Mouse (Mus musculus): ENCODE results near the gene Olfr813. TPM values are rescaled to one million over a fixed set of nuclear protein-coding genes. Genes with fewer than 3 reads are reported as not detected.
"Not testable (repeated sequence)": the region's sequence is repeated elsewhere in the genome, so short reads cannot be mapped to it uniquely, and the experiment has no call there.

Olfr813 gene
- total RNA-seq (2017), result not detected in 2 replicates

- no peak for ATAC-seq (replicated peaks; ENCODE audit: low read depth, poor library complexity, severe bottlenecking)
These were observed at the start of gene Olfr813 for GRCm38 (mm10) chr10:129855067-129855466. Gene Olfr813, plus strand, starts transcription at chr10:129855367.

DNA sequence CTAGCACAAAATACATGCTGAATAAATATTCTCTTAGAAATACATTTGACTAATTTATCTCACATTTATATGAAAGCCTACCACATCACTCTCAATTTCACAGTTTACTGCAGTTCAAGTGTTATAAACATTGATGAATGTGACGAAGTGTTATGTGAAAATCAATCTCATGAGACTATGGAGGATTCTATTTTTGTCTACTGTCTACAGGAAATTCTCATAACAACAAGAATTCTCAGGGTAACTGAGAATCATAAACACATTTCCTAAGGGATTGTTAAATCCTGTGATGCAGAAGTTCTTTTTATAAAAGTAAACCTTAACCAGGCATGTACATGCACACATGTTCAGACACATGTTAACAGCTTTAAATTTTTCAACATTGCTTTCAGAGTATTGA is 9.2 kb upstream of the Olfr813 start, which contains the start of gene Olfr812:
Gene Olfr812 (minus strand): TSS at position 101 of the 400 bp plus-strand sequence.
- ATAC-seq (replicated peaks; ENCODE audit: low read depth, poor library complexity, severe bottlenecking), result no peak

- ATAC-seq (replicated peaks; ENCODE audit: low read depth, poor library complexity, severe bottlenecking), result no peak
These were observed 7.8 kb upstream of the Olfr813 start for GRCm38 (mm10) chr10:129847343-129847742.

GRCm38 (mm10) chr10:129879751-129880150 is 24.6 kb downstream of the Olfr813 start, which contains the start of gene Olfr814:
Gene Olfr814, minus strand, starts transcription at chr10:129879851.
- ATAC-seq (replicated peaks; ENCODE audit: low read depth, poor library complexity, severe bottlenecking), result not testable (repeated sequence)

- ATAC-seq (replicated peaks; ENCODE audit: low read depth, poor library complexity, severe bottlenecking), result not testable (repeated sequence)
These were observed 30.3 kb downstream of the Olfr813 start for GRCm38 (mm10) chr10:129885496-129885895.

- ATAC-seq (replicated peaks; ENCODE audit: low read depth, poor library complexity, severe bottlenecking), result no peak
These were observed 30.8 kb downstream of the Olfr813 start for GRCm38 (mm10) chr10:129885934-129886333.

DNA sequence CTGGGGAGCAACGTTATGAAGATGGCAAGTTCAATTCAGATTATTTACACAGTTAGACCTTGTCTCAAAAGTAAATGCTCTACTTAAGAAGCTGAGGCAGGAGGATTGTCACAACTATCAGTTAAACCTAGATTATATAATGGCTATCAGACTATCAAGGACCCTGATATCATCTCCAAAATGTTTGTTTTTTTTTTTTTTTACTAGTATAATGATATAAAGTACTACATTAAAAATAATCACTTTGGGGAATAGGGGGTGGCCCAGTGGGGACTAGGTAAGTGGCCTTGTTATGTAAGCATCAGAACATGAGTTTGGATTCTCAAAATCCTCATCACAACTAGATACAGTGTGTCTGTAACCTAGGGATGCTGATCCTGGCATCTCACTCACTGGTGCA is 50.6 kb downstream of the Olfr813 start, which contains the start of gene Olfr815:
Gene Olfr815 (minus strand): TSS at position 101 of the 400 bp plus-strand sequence.
- not testable (repeated sequence) for ATAC-seq (replicated peaks; ENCODE audit: low read depth, poor library complexity, severe bottlenecking)

Other genes with a start within 250 kb of the Olfr813 start
- gene Olfr796, start 242.8 kb upstream of the Olfr813 start, total RNA-seq (2017), result not detected in 2 replicates
- gene Olfr798, start 227.4 kb upstream of the Olfr813 start, total RNA-seq (2017), result not detected in 2 replicates
- not detected in 2 replicates for gene Olfr799, start 217.9 kb upstream of the Olfr813 start, total RNA-seq (2017)
- not detected in 2 replicates for gene Olfr800, start 197.7 kb upstream of the Olfr813 start, total RNA-seq (2017)
- gene Olfr801, start 181.5 kb upstream of the Olfr813 start, total RNA-seq (2017), result not detected in 2 replicates
- gene Olfr802, start 167.2 kb upstream of the Olfr813 start, total RNA-seq (2017), result not detected in 2 replicates
- gene Olfr803, start 161.1 kb upstream of the Olfr813 start, total RNA-seq (2017), result not detected in 2 replicates
- gene Olfr804, start 152.2 kb upstream of the Olfr813 start, total RNA-seq (2017), result not detected in 2 replicates
- gene Olfr805, start 126.0 kb upstream of the Olfr813 start, total RNA-seq (2017), result not detected in 2 replicates
- not detected in 2 replicates for gene Olfr806, start 113.4 kb upstream of the Olfr813 start, total RNA-seq (2017)
- gene Olfr807, start 97.6 kb upstream of the Olfr813 start, total RNA-seq (2017), result not detected in 2 replicates
- not detected in 2 replicates for gene Olfr808, start 89.9 kb upstream of the Olfr813 start, total RNA-seq (2017)
- not detected in 2 replicates for gene Olfr809, start 80.7 kb upstream of the Olfr813 start, total RNA-seq (2017)
- gene Olfr810, start 60.5 kb upstream of the Olfr813 start, total RNA-seq (2017), result not detected in 2 replicates
- gene Olfr811, start 51.0 kb upstream of the Olfr813 start, total RNA-seq (2017), result not detected in 2 replicates
- not detected in 2 replicates for gene Olfr812, start 9.3 kb upstream of the Olfr813 start, total RNA-seq (2017)
- gene Olfr814, start 24.5 kb downstream of the Olfr813 start, total RNA-seq (2017), result not detected in 2 replicates
- gene Olfr815, start 50.5 kb downstream of the Olfr813 start, total RNA-seq (2017), result not detected in 2 replicates
- not detected in 2 replicates for gene Olfr816, start 60.2 kb downstream of the Olfr813 start, total RNA-seq (2017)
- gene Olfr818, start 93.7 kb downstream of the Olfr813 start, total RNA-seq (2017), result not detected in 2 replicates
- gene Olfr819, start 111.9 kb downstream of the Olfr813 start, total RNA-seq (2017), result not detected in 2 replicates
- not detected in 2 replicates for gene Olfr247, start 120.8 kb downstream of the Olfr813 start, total RNA-seq (2017)
- gene Gm10310, start 129.7 kb downstream of the Olfr813 start, total RNA-seq (2017), result not detected in 2 replicates
- gene Olfr820, start 157.3 kb downstream of the Olfr813 start, total RNA-seq (2017), result not detected in 2 replicates
- not detected in 2 replicates for gene Olfr821, start 175.0 kb downstream of the Olfr813 start, total RNA-seq (2017)
- gene Olfr822, start 215.8 kb downstream of the Olfr813 start, total RNA-seq (2017), result not detected in 2 replicates